Mouse (Mus musculus) forebrain, embryonic 10.5 days (tissue): ENCODE results near the gene Anks1b. TPM values are rescaled to one million over a fixed set of nuclear protein-coding genes. Genes with fewer than 3 reads are reported as not detected.

Experiments
- DNase-seq: peaks from one replicate; pipeline ENCODE4 v3.0.0-alpha.2; 2017; ENCODE audit warnings: low spot score; ENCODE audit errors: extremely low spot score
- H3K27ac ChIP-seq: fragments of 300-500 bp; sonication (generic); 2 replicates; pipeline ENCODE4 v1.5.1; 2016; ENCODE audit warnings: mild to moderate bottlenecking
- H3K27me3 ChIP-seq: fragments of 300-500 bp; sonication (generic); 2 replicates; pipeline ENCODE4 v1.6.1; 2016; ENCODE audit warnings: mild to moderate bottlenecking; ENCODE audit not compliant: poor library complexity, severe bottlenecking
- H3K36me3 ChIP-seq: fragments of 300-500 bp; sonication (generic); replicated peaks from 2 replicates; pipeline ENCODE4 v1.6.1; 2016; ENCODE audit warnings: mild to moderate bottlenecking, moderate library complexity
- H3K4me1 ChIP-seq: fragments of 300-500 bp; sonication (generic); 2 replicates; pipeline ENCODE4 v1.6.1; 2016
- H3K4me3 ChIP-seq: fragments of 300-500 bp; sonication (generic); 2 replicates; pipeline ENCODE4 v1.5.1; 2016; ENCODE audit warnings: mild to moderate bottlenecking, moderate library complexity
- H3K9me3 ChIP-seq: fragments of 300-500 bp; sonication (generic); 2 replicates; pipeline ENCODE4 v1.6.1; 2016; ENCODE audit warnings: mild to moderate bottlenecking, moderate library complexity
- WGBS: fragments of 180-500 bp; shearing (Covaris S2); methylation state at CpG from one replicate; pipeline ENCODE4 v1.1.7; 2016; 5-methylcytosine and 5-hydroxymethylcytosine counted together
- polyA plus RNA-seq: library from polyadenylated mRNA; unstranded; fragments of >200 nt; fragmentation: Nextera tagmentation; extraction: Ambion mirVana; gene quantifications from 2 replicates; pipeline ENCODE4 v1.2.1, GENCODE M21; 2016

Gene Anks1b
- polyA plus RNA-seq, 1 experiment from 2014 or later, result 3.1 TPM

- Histone ChIP-seq H3K36me3 (no peaks in the 10 kb centered on the region), H3K4me3 (peak overlapping the region; percentile 82), H3K27me3 (peaks cover 41% of the 10 kb centered on the region), H3K27ac (no peak overlapping the region), H3K4me1 (peaks cover 20% of the 10 kb centered on the region), H3K9me3 (no peaks in the 10 kb centered on the region)
- peak; percentile 21 for DNase-seq
- WGBS, result 7% methylated on average over 8 of the region's 8 CpGs
Observed at GRCm38 (mm10) chr10:89874036-89874435, 727 bp downstream of the Anks1b start.

- no peaks in the 10 kb centered on the region for H3K9me3 ChIP-seq
- no peak for DNase-seq
- H3K4me1 ChIP-seq, result no peaks in the 10 kb centered on the region
- no peaks in the 10 kb centered on the region for H3K27me3 ChIP-seq
- H3K36me3 ChIP-seq, result no peaks in the 10 kb centered on the region
- H3K4me3 ChIP-seq, result no peak overlapping the region
- no peak overlapping the region for H3K27ac ChIP-seq
- 84% methylated on average over 8 of the region's 8 CpGs for WGBS
Observed at GRCm38 (mm10) chr10:89883561-89883960, 10.3 kb downstream of the Anks1b start.

GRCm38 (mm10) chr10:89902720-89903337, 29.5 kb downstream of the Anks1b start:
- no peaks in the 10 kb centered on the region for H3K9me3 ChIP-seq
- WGBS, result 83% methylated on average over 7 of the region's 7 CpGs
- no peaks in the 10 kb centered on the region for H3K4me1 ChIP-seq
- no peak overlapping the region for H3K4me3 ChIP-seq
- no peaks in the 10 kb centered on the region for H3K36me3 ChIP-seq
- H3K27ac ChIP-seq, result no peak overlapping the region
- no peak for DNase-seq
- no peaks in the 10 kb centered on the region for H3K27me3 ChIP-seq

DNA sequence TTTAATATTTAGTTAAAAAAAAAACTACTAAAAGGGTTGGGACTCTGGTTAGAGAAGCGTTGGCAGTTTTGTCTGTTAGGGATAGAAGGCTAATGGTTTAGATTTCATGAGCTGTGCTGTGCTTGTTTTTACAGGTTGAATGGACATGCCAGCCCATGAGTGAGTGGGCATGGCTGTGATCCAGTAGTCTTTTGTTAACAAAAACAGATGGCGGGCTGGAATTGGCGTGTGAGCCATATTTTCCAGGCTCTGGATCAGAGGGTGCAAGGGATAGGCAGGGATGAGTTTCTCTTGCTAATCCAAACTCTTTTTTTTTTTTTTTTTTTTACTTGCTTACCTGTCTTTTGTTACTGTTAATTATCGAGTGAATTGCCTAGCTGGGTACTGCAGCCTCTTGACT, 38.6 kb downstream of the Anks1b start:
- WGBS, result 90% methylated on average over 4 of the region's 4 CpGs
- H3K4me3 ChIP-seq, result no peak overlapping the region
- H3K4me1 ChIP-seq, result no peaks in the 10 kb centered on the region
- H3K36me3 ChIP-seq, result no peaks in the 10 kb centered on the region
- no peaks in the 10 kb centered on the region for H3K27me3 ChIP-seq
- no peak overlapping the region for H3K27ac ChIP-seq
- DNase-seq, result no peak
- no peaks in the 10 kb centered on the region for H3K9me3 ChIP-seq

GRCm38 (mm10) chr10:89913174-89913573, 39.9 kb downstream of the Anks1b start:
- H3K9me3 ChIP-seq, result no peaks in the 10 kb centered on the region
- no peak overlapping the region for H3K27ac ChIP-seq
- DNase-seq, result no peak
- H3K4me1 ChIP-seq, result no peaks in the 10 kb centered on the region
- H3K27me3 ChIP-seq, result no peaks in the 10 kb centered on the region
- no peaks in the 10 kb centered on the region for H3K36me3 ChIP-seq
- H3K4me3 ChIP-seq, result no peak overlapping the region

DNA sequence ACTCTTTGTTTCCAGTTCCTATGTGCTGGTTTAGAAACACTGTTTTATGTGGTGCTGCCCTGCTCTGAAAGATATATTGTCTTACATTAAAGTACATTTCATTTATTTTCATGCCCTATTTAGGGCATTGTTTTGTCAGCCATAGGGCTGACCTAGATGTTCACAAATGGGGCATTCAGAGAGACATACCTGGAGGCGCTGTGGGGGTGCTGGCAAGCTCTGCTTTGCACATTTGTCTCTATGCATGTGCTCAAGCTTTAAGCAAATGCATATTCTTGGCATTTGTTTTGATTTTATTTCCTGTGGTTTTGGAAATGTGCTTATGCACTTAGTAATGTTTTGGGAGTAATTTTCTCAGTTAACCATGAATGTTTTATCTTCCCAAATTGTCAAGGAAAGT, 43.8 kb downstream of the Anks1b start:
- WGBS, result 81% methylated on average over 1 of the region's 1 CpGs
- no peaks in the 10 kb centered on the region for H3K9me3 ChIP-seq
- H3K4me3 ChIP-seq, result no peak overlapping the region
- no peak for DNase-seq
- H3K36me3 ChIP-seq, result no peaks in the 10 kb centered on the region
- no peaks in the 10 kb centered on the region for H3K27me3 ChIP-seq
- no peak overlapping the region for H3K27ac ChIP-seq
- no peaks in the 10 kb centered on the region for H3K4me1 ChIP-seq

- DNase-seq, result no peak
- Histone ChIP-seq H3K27me3 (no peaks in the 10 kb centered on the region), H3K27ac (no peak overlapping the region), H3K4me1 (no peaks in the 10 kb centered on the region), H3K9me3 (peaks cover 14% of the 10 kb centered on the region), H3K4me3 (no peak overlapping the region), H3K36me3 (no peaks in the 10 kb centered on the region)
- 90% methylated on average over 4 of the region's 4 CpGs for WGBS
Observed at GRCm38 (mm10) chr10:89921965-89922364, 48.7 kb downstream of the Anks1b start.

DNA sequence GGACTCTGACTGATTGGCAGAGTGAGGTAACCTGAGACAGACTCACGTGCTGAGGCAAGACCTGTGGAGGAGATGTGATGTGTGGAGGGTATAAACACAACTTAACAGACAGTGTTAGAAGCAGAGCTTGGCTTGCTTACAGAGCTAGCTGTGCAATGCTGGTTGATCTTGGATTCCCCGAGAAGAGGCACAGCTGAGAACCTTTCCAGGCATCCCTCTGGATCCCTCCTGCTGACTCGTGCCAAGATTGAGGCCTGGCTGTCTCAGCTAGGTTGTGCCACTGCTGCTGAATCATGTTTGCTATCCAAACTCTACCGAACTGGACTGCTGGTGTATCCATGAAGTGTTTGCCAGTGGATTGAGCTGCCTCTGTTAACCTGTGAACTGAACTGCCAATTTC, 68.9 kb downstream of the Anks1b start:
- H3K4me1 ChIP-seq, result no peaks in the 10 kb centered on the region
- no peak overlapping the region for H3K27ac ChIP-seq
- H3K9me3 ChIP-seq, result no peaks in the 10 kb centered on the region
- H3K4me3 ChIP-seq, result no peak overlapping the region
- DNase-seq, result no peak
- H3K27me3 ChIP-seq, result no peaks in the 10 kb centered on the region
- H3K36me3 ChIP-seq, result no peaks in the 10 kb centered on the region
- 86% methylated on average over 4 of the region's 4 CpGs for WGBS

- Histone ChIP-seq H3K9me3 (no peaks in the 10 kb centered on the region), H3K27ac (no peak overlapping the region), H3K36me3 (no peaks in the 10 kb centered on the region), H3K4me3 (no peak overlapping the region), H3K4me1 (no peaks in the 10 kb centered on the region), H3K27me3 (no peaks in the 10 kb centered on the region)
- DNase-seq, result no peak
- 95% methylated on average over 1 of the region's 1 CpGs for WGBS
Observed at GRCm38 (mm10) chr10:89946636-89947349, 73.5 kb downstream of the Anks1b start.

DNA sequence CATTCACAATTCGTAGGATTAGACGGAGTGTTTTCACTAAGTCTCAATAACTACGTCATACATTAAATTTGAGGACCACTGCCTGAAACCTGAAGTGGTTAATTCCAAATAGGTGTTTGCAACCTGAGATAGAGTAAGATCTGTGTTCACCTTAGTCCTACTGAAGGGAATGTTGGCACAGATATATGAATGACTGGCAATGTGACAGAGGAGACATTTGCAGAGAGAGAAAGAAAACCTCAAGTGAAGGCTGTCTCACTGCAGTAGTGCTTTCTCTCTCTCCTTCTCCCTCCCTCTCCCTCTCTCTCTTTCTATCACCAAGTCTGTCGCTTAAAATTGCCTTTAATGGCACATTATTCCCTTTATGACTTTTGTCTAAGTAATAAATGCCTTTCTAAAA, 101.1 kb downstream of the Anks1b start:
- WGBS, result 84% methylated on average over 4 of the region's 4 CpGs
- H3K27ac ChIP-seq, result no peak overlapping the region

DNA sequence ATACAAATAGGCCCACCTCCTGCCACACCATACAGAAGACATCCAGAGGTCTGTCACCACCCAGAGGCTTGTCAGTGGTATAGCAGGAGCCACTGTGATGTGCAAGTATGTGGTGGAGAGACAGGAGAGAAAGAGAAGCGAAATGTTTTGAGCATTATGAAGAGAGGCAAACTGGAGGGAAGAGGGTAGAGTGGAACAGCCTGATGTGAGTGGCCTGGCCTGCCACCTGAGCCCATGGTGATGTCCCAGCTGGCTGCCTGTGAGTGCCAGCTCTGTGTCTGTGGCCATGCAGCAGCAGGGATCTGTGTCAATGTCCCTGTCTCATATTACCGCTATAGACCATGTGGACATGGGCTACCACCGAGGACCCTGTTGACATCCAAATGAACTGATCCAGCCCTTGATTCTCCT, 102.1 kb downstream of the Anks1b start:
- no peaks in the 10 kb centered on the region for H3K36me3 ChIP-seq
- no peak overlapping the region for H3K27ac ChIP-seq
- no peaks in the 10 kb centered on the region for H3K4me1 ChIP-seq
- no peak for DNase-seq
- 72% methylated on average over 3 of the region's 3 CpGs for WGBS
- H3K4me3 ChIP-seq, result no peak overlapping the region
- no peaks in the 10 kb centered on the region for H3K27me3 ChIP-seq
- H3K9me3 ChIP-seq, result no peaks in the 10 kb centered on the region

More for the DNA sequence above, 101.1 kb downstream of the Anks1b start:
- no peaks in the 10 kb centered on the region for H3K36me3 ChIP-seq
- H3K27me3 ChIP-seq, result no peaks in the 10 kb centered on the region
- no peaks in the 10 kb centered on the region for H3K9me3 ChIP-seq
- H3K4me1 ChIP-seq, result no peaks in the 10 kb centered on the region
- no peak overlapping the region for H3K4me3 ChIP-seq
- no peak for DNase-seq

GRCm38 (mm10) chr10:89976577-89976976, 103.3 kb downstream of the Anks1b start:
- no peaks in the 10 kb centered on the region for H3K27me3 ChIP-seq
- 94% methylated on average over 3 of the region's 3 CpGs for WGBS
- DNase-seq, result no peak
- no peak overlapping the region for H3K27ac ChIP-seq
- H3K4me1 ChIP-seq, result no peaks in the 10 kb centered on the region
- H3K36me3 ChIP-seq, result no peaks in the 10 kb centered on the region
- no peak overlapping the region for H3K4me3 ChIP-seq
- H3K9me3 ChIP-seq, result no peaks in the 10 kb centered on the region

GRCm38 (mm10) chr10:89994171-89994570, 120.9 kb downstream of the Anks1b start:
- Histone ChIP-seq H3K27ac (no peak overlapping the region), H3K27me3 (no peaks in the 10 kb centered on the region), H3K36me3 (no peaks in the 10 kb centered on the region), H3K4me1 (no peaks in the 10 kb centered on the region), H3K4me3 (no peak overlapping the region), H3K9me3 (no peaks in the 10 kb centered on the region)
- no peak for DNase-seq
- WGBS, result 86% methylated on average over 5 of the region's 5 CpGs
